Mouse (Mus musculus): ENCODE measurements at regions not wholly inside any gene's neighbourhood (a gene's known extent, or its start where the extent isn't known, plus 50 kb on each side); places are given as distances from the start of the nearest gene placed in this dataset.
A peak's percentile ranks its signal among the peaks of the same experiment; 100 is the strongest.
"Not testable (repeated sequence)": the region's sequence is repeated elsewhere in the genome, so short reads cannot be mapped to it uniquely, and the experiment has no call there.

DNA sequence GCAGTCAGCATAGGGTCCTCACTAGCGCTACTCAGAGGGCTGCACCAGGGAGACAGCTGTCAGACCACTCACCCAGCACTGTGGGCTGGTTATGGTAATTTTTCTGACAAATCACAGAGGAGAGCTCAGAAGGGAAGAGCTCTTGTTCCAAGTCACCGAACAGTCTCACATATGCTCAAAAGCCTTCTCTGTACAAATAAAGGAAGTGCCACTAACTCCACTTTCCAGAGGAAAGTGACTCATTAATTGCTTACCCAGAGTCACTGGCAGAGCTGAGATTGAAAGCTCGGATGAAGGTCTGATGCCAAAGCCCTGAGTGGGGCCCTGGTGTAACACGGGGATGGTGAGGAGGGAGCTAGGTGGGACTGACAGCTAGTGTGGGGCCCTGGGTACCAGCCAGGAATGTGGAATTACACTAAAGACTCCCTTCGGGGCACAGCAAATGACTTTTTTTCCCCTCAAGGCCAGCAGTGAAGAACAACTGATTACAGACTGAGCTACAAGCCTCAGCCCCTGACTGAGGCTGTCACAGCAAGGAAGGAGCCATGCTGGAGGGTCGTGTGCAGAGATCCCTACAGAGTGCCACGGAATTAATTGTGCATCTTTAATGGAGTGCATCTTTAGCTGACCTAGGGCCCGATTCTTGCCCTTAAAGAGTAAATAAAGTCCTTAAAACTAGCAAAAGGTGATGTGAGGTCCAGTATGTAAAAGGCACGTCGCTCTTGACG, 155.6 kb upstream of the Ubl3 start:
- DNase-seq (ENCODE audit: low spot score in 2 of 2) = peak in 1 of 2 experiments; percentile 51

DNA sequence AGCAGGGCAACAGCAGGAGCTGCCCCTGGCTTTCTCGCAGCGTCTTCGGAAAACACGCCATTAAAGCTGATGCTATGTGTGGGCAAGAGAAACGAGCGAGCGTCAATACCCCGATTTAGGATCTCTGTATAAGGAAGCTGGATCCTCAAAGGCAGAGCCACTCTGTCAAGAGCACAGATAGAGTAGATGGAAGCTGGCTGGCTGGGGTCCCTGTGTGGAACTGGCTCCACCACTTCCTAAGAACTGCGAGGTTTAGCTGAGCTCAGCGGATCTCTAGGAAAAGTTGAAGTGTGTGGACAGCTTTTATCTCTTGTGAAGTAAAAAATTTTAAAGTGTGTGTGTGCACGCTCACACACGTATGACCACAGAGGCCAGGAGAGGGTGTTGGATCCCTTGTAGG, 154.7 kb upstream of the Ubl3 start:
- DNase-seq (ENCODE audit: low spot score in 2 of 2) = no peak

DNA sequence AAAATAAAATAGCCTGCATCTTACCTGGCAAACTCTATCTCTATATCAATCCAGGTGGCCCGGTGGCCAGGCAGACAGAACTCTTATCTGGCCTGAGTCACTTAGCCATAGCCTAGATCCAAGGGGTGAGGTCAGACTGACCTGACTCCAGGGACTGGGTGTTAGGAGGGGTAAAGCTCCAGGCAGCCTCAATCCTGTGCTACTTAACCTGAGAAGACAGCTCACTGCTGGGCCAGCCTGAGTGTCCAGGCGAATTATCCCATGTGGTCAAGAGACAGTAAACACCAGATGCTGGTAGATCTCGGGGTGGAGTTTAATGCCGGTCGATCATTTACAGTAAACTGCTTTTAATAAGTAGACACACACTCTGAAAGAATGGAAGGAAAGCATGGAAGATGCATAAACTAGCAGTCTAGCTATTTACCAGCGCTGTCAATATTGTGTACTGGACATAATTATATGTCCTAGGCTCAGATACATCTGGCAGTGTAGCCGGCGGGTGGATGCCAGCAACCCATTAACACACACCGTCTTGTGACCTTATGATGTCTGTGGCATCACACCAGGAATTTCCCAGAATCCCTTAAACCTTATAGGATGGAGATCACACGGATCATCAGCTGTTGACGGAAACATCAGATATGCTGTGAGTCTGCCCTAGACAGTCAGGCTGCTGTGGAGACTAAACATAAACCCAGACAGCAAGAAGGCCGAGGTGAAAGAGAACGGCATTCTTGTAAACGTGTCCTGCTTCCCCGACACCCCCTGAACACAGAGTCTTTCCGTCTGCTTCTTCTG, 153.9 kb upstream of the Ubl3 start:
- no peak for DNase-seq (ENCODE audit: low spot score in 2 of 2)

DNA sequence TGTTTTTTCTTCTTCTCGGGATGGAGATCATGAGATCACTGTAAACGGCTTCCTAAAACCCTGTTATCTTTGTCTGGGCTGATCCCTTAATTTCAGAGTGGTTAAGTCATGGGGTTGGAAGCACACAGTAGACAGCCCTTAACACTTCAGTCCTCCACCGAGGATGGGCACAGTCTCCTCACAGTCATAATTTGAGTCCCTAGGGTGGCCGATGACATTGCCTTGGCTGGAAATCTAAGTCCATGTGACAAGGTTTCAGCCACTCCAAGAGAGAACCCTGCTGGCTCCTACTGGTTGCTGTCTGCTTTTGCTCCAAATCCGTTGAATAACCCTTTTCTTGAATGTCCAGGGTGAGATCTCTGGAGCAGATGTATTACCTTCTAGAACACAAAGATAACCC, 152.2 kb upstream of the Ubl3 start:
- no peak for DNase-seq (ENCODE audit: low spot score in 2 of 2)

DNA sequence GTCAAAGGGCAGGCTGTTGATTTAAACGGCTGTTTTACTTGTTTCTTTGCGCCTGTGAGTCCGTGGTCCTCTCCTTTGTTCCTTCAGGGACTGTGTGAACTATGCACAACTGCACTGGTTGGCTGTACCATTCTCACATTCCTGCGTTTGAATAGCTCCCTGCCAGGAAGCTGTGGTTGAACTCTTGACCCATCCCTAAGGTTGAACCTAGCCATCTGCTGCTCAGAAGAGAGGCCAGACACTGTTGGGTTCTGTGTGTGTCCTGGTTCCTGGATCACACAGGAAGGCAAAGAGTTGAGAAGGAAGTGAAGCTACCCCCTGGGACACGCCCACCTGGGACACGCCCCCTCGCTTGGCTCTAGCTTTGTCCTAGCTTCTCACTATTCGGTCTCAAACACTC, 149.3 kb upstream of the Ubl3 start:
- DNase-seq (ENCODE audit: low spot score in 2 of 2) = no peak

DNA sequence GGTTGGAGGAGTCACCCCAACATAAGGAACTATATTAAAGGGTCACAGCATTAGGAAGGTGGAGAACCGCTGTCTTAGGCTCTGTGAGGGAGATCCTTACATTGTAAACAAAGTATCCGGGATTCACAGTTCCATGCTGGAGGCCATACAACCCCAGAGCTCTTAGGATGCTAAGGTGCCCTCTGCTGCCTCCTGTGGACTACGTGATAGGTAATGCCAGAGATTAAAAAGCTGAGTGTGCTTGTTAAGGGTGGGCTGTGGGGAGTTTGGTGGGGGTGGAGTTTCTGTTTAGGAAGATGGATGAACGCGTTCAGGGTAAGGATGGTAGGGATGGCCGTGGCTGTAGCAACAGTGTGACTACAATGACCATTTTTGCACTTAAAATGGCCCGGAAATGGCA, 148.4 kb upstream of the Ubl3 start:
- no peak for DNase-seq (ENCODE audit: low spot score in 2 of 2)

DNA sequence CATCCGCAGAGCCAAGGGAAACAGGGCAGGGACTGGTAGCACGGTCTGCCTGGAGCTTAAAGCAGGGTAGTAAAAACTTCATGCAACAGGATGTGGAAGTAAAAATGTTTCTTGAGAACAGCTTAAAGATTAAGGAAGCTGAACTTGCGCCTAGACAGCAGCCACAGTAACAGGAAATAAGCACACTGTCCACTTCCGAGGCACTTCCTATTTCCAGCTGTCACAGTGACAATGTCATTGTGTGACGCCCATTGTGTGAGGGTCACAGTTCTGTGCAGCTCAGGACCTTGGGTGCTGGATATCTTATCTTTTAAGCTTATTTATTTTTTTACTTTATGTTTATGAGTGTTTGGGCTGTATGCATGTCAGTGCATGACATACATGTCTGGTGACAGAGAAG, 147.7 kb upstream of the Ubl3 start:
- no peak for DNase-seq (ENCODE audit: low spot score in 2 of 2)

DNA sequence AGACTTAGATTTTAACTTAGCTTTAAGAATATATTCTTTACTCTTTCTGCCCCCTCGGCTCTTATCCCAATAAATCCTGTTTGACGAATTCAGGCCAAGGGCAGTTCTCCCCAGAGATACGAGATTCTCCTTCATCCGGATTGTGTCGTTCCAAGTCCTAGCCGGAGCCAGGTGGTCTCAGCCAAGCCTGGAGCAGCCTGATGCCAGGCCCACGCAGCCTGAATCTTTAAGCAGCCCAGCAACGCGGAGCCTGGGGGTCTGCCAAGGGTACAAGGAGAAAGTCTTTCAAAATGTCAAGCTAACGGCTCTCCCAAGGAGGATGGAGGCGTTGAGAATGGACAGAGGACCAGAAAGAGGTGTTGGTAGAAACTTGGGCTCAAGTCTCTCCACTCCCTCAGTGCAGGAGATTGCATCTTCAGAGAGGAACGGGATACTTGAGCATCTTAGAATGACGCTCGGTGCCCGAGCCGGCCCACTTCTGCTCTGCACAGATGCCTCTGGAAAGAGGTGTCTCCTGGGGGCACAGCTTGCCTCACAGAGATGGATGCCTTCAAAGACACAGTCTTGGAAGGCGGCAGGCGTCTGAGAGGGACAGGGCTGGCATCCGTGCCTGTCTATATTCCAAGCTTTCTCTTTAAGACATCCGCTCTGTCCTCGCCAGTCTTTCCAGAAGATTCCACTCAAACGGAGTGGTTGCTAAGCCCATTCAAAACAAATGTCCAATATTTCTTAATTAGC, 145.2 kb upstream of the Ubl3 start:
- no peak for DNase-seq (ENCODE audit: low spot score in 2 of 2)

DNA sequence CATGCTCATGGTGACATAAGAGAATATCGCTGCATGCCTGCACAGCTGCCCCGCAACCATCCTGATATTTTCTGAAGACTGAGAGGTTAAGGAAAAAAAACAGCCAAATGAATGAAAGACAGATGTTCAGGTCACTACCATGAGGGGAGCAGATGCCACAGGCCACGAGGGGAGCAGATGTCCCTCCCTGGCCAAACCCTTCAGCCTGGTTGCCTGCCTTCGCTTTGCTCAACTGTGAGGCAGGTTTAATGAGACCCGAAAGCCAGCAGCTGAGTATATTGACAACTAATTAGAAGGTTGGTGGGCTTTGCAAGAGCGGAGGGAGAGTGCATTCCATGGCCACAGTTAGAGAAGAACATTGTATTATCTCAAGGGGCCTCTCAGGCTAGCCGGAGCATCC, 141.8 kb upstream of the Ubl3 start:
- no peak for DNase-seq (ENCODE audit: low spot score in 2 of 2)

DNA sequence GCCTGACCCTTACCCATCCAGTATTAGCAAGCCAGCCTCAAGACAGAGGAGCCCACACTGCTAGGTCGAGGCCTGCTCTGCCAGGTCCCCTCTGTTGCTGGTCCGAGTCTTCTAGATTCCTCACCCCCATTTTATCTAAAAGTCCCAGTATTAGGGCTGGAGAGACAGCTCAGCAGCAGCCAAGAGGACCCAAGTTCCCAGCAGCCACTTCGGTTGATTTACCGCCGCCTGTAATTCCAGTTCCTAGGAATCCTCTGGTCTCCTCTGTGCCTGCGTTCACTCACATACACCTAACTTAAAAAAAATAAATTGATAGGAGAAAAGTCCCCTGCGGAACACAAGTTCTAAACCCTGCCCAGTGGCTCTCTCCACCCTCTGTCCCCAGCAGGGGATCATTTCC, 138.9 kb upstream of the Ubl3 start:
- DNase-seq (ENCODE audit: low spot score in 2 of 2) = no peak

DNA sequence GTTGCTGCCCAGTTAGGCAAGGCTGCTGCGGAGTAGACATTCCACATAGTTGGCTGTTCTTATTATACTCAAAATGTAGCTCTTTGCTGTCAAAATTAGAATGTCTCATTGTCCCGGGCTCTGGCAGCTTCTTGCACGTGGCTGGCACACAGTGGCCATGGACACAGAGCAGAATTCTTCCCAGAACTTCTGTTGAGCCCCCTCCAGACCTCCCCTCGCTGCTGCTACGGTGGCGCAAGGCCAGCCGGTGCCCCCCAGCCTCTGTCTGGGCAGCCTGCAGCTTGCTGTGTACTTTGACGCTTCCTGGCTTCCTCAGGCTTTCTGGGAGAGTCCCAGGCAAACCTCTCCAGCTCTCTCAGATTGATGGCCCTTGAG, 138.2 kb upstream of the Ubl3 start:
- no peak for DNase-seq (ENCODE audit: low spot score in 2 of 2)

DNA sequence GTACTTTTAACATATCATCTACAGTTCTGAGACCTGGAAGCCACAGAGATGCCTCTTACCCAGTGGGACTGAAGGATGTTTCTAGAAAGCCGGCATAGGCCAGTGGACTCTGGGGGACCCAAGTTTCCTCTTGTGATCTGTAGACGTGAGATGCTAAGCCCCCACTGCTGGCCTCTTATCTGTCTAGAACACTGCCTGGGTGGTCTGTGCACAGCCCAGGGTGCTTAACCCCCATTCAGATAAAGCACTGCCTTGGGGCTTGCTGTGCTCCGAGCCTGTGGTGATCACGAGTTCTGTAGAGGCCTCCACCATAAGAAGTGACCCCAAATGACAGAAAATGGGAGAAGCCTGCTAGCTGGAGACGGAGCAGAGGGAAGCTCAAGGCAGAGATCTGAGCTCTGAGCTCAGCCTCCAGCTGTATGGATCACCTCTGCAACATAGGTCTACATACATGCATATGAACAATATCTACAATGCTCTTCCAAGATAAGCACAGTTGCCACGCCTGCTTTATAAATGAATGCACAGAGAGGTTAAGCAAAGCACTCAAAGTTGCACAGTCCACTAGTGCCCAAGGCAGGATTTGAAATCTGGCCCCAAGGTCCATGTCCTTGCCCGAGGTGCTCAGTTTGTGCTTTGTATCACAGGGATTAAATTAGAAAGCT, 137.7 kb upstream of the Ubl3 start:
- DNase-seq (ENCODE audit: low spot score in 2 of 2) = no peak

DNA sequence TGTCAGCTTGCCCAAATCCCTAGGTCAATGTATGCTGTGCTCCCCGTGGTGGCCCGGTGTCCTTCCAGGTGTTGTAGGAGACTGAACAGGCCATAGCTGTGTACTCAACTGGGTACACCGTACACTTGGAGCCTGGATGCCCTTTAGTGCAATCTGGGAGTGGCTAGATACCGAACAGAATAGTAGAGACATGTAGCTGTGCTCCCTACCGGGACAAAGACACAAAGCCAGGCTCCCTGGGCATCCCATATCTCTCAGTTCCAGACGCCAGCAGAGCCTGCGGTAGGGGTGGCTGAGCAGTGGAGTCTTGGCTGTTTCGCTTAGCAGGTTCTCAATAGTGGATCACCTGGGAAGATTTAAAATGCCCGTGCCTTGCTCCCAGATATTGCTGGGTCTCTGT, 136.7 kb upstream of the Ubl3 start:
- no peak for DNase-seq (ENCODE audit: low spot score in 2 of 2)

DNA sequence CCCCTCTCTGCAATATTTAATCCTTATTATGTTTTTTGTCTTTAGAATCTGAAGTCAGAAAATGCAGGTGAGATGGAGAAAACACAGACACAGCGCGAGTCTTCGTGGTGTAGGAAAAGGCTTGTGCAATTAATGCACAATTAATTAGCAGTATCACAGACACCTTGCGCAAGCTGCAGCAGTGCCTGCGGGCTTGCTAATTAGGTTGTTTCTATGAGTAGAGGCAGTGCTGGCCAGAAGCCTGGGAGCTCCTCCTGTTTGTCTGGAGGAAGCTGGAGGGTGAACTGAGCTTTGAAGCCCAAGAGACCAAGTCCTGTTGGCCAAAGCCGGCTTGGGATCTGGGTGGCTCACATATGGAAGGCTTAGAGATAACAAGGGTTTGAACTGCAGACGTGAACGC, 135.9 kb upstream of the Ubl3 start:
- DNase-seq (ENCODE audit: low spot score in 2 of 2) = peak; percentile 3 to 23

DNA sequence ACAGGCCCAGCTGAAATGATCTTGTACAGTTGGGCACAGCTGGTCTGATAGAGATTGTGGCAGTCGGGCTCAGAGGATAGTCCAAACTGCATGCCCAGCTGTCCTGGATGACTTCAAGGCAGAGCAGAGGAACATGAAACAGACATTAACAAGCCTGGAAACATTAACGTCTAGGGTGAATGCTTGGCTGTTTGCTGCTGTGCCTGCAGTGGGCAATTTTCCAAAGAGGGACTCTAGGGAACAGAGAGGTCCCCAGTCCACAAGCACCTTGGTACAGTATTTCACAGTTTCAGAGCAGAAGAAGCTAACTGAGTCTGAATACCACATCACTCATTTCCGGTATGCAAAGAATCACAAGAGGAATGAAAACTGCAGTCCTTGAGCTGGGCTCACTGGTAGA, 135.2 kb upstream of the Ubl3 start:
- no peak for DNase-seq (ENCODE audit: low spot score in 2 of 2)

DNA sequence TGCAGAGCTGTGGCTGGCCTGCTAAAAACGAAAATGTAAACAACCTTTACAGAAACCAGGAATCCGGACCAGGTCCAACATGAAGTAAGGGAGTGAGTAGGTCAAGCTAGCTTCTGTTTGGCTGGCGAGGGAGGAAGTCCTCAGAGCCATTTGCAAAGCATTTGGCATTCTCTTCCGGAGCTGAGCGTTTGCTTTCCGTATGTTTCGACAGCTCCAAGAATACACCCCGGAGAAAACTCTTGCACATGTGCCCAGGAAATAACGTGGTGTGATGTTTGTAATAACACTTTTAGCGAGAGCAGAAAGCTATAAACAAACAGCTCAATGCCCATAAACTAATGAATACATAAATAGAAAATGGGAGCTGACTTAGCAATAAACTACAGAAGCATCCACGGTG, 131.6 kb upstream of the Ubl3 start:
- no peak for DNase-seq (ENCODE audit: low spot score in 2 of 2)

DNA sequence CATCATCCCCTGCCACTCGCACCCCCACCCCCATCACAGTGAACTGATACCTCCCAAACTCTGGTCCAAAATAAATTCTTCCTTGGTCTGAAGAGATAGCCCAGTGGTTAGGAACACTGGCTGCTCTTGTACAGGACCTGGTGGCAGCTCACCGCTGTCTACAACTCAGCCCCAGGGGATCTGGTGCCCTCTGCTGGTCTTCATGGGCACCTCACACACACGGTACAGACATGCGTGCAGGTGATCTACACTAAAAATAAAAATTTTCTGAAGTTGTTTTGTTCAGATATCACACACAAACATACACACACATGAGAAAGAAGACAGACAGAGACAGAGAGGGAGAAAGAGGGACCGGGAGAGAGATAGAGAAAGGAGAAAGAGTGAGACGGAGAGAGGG, 130.0 kb upstream of the Ubl3 start:
- no peak for DNase-seq (ENCODE audit: low spot score in 2 of 2)

DNA sequence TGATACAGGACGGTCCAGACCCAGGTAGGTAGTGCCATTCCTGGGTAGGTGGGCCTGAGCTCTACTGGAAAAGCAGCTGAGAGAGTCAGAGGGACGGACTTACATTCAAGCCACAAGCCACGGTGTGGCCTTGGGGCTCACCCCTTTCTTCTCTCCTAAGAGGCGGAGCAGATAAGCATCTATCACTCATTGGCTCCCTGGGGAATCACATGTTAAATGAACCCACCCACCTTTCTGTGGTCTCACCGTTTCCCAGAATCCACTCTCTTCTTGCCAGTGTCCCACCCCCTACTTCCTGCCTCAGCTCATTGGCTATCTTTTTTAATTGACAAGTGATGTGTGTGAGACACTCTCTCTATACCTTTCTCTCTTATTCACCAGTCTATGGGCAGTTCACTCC, 127.8 kb upstream of the Ubl3 start:
- DNase-seq (ENCODE audit: low spot score in 2 of 2) = no peak

DNA sequence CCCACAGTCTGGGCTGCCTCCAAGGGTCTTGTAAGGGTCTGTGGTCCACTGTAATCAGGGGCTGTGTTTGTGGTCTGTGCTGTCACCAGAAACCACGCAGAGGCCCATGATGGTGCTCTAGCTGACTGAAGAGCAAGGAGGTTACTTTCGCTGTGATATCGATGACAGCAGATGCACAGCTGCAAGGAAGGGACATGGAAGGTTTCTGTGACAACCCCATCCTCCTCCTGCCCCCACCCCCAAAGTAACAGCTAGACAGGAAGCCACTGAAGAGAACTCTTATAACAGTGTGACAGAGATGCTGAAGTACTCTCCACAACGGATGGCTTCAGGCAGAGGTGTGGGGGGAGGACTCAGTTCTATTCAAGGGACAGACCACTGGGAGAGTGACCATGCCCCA, 127.0 kb upstream of the Ubl3 start:
- DNase-seq (ENCODE audit: low spot score in 2 of 2) = no peak

DNA sequence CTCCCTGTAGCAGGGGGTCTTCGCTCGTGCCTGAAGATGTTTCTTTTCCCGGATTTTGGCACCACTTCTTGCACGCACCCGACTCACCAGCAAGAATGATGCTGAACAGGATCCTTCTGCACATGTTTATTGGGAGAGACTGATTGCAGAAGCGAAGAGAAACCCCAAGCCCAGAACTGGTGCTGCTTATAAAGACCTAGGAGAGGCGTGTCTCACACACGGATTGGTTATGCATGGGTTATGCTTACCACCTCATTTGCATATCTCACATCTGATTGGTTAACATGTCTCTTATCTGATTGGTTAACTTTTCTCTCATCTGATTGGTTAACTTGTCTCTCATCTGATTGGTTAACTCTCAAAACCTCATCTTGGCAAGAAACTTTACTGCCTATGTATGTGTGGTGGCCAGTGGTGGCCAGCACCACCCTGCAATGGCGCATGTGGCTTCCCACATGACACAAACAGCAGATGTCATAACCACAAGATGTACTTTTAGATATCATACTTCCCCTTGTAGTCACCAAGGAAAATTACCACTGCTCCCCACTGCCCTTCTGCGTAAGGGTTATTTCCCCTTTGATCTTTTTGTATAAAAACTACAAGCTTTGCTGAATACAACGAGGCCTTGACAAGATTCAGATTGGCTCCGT, 125.8 kb upstream of the Ubl3 start:
- DNase-seq (ENCODE audit: low spot score in 2 of 2) = not testable (repeated sequence)

DNA sequence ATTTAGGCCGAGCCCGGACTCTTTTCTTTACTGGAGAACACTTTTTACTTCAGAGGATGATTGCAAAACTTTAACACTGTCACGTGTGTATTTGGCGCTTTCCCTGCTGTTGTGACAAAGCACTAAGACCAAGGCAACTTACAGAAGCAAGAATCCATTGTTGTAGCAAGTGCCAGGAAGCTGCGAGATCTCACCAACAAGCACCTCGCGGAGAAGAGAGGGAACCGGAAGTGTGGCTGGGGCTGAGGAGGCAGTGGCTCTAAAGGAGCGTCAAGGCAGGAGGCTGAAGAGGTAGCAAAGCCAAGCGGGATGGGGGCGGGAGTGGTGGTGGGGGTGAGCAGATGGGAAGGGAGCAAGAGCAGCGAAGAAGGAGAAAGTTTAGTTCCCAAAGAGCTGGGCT, 121.7 kb upstream of the Ubl3 start:
- no peak for DNase-seq (ENCODE audit: low spot score in 2 of 2)
